Mouse (Mus musculus): Measurements from ENCODE around the gene Noxred1.
"Not testable (repeated sequence)": the region's sequence is repeated elsewhere in the genome, so short reads cannot be mapped to it uniquely, and the experiment has no call there.

Gene Noxred1

DNA sequence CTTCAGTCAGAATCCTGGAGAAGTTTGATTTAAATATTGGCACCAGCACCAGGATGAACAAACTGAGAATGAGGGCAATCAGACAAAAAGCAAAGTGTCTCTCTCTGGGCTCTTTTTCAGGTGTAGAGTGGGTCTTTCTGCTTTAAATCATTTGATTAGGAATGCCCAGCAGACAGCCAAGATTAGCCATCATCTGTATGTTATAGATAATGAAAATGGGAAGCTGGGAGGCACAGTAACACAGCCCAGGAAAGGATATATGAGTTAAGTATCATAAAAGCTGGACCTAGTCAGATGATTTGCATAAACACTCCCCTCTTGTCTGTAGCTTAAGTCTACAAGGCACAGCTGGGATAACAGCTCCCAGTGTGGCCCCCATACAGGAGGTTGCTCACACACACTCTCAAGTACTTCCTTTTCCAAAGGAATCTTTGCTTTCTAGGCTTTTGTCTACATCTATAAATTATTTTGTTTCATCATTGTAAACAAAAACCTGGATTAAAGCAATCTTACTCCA lies 8.1 kb downstream of the Noxred1 start:
- no peak for DNase-seq (ENCODE audit: extremely low read depth, low read depth, low spot score)

GRCm38 (mm10) chr12:87229633-87230032 lies 8.9 kb downstream of the Noxred1 start:
- no peak for DNase-seq (ENCODE audit: extremely low read depth, low read depth, low spot score)

DNA sequence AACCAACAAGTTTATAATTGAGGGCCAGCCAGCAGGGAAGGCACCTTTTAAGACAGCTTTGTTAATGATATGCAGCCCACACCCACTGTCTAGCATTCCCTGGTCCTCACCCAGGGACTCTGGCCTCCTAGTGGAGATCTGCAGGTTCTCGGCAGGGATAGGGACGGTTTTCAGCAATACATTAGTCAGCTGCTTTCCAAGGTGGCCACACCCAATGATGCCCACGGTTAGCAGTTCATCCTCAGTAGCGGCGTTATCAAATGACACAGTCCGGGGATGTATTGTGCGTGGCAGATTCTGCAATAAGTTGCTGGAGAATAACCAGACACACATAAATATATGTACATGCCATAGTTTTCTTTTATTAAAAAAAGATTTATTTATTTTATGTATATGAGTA lies 11.7 kb downstream of the Noxred1 start:
- no peak for DNase-seq (ENCODE audit: extremely low read depth, low read depth, low spot score)

- DNase-seq (ENCODE audit: extremely low read depth, low read depth, low spot score) = no peak
Measured at GRCm38 (mm10) chr12:87224950-87225349, 13.6 kb downstream of the Noxred1 start.

- DNase-seq (ENCODE audit: extremely low read depth, low read depth, low spot score) = no peak
Measured at GRCm38 (mm10) chr12:87219362-87219761, 19.2 kb downstream of the Noxred1 start.

GRCm38 (mm10) chr12:87217596-87217995 lies 20.9 kb downstream of the Noxred1 start:
- DNase-seq (ENCODE audit: extremely low read depth, low read depth, low spot score) = no peak

- no peak for DNase-seq (ENCODE audit: extremely low read depth, low read depth, low spot score)
Measured at GRCm38 (mm10) chr12:87216053-87216452, 22.5 kb downstream of the Noxred1 start.

DNA sequence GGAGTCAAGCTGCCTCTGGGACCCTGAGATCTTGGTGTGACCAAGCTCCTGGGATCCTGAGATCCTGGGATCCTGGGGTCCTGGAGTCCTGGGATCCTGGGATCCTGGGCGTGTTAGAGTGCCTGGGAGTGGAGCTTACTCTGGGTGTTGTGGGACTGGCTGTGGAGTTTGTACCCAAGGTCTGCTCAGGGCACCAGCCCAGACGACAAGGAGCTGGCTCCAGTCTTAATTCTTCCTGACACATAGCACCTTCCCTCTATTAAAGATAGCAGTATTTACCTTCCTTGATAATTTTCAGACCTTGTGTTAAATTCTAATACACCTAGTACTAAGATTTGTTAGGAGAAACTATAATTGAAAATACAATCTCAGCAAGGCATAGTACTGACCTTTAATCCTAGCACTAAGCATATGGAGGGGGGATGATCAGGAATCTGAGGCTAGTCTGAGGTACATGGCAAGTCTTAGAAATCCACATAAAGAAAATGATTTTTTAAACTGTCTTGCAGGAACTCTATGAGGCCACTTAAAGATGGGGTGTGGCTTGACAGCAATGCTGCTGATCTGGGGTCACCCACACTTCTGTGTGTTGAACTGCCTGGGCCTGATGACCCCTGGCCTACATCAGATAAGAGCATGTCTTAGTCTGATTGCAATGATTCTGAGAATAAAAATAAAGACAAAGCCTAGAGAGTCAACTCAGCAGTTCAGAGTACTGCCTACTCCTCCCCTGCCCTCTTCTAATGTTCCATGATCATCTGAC lies 25.5 kb downstream of the Noxred1 start:
- no peak for DNase-seq (ENCODE audit: extremely low read depth, low read depth, low spot score)

GRCm38 (mm10) chr12:87205789-87206188 lies 32.7 kb downstream of the Noxred1 start:
- DNase-seq (ENCODE audit: extremely low read depth, low read depth, low spot score) = not testable (repeated sequence)

GRCm38 (mm10) chr12:87201694-87202093 lies 36.8 kb downstream of the Noxred1 start:
- no peak for DNase-seq (ENCODE audit: extremely low read depth, low read depth, low spot score)

GRCm38 (mm10) chr12:87199973-87200586 lies 38.5 kb downstream of the Noxred1 start, which contains the start of gene Tmed8:
Gene Tmed8, minus strand, starts transcription at chr12:87200454.
- no peak for DNase-seq (ENCODE audit: extremely low read depth, low read depth, low spot score)

- no peak for DNase-seq (ENCODE audit: extremely low read depth, low read depth, low spot score)
Measured at GRCm38 (mm10) chr12:87199206-87199972, 39.1 kb downstream of the Noxred1 start, which contains the start of gene Samd15. Gene Samd15, plus strand, starts transcription at chr12:87199723.

DNA sequence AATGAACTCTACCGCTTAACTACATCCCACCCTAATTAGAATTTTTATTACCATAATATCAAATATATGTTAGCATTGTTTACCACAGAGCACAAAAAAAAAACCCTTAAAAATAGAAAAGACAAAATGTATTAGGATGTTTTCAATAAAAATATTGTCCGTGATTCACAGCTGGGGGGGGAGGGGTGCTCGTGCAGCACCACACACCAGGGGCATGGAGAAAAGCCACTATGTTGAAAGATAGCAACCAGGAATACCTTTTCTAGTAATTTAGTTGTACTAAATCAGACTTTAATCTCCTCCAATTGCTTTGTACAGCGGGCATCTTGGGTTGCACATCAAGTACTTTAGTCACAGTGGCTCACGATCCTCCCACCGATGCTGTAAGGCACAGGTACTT lies 39.7 kb downstream of the Noxred1 start:
- DNase-seq (ENCODE audit: extremely low read depth, low read depth, low spot score) = no peak

GRCm38 (mm10) chr12:87196310-87196709 lies 42.2 kb downstream of the Noxred1 start:
- DNase-seq (ENCODE audit: extremely low read depth, low read depth, low spot score) = no peak

DNA sequence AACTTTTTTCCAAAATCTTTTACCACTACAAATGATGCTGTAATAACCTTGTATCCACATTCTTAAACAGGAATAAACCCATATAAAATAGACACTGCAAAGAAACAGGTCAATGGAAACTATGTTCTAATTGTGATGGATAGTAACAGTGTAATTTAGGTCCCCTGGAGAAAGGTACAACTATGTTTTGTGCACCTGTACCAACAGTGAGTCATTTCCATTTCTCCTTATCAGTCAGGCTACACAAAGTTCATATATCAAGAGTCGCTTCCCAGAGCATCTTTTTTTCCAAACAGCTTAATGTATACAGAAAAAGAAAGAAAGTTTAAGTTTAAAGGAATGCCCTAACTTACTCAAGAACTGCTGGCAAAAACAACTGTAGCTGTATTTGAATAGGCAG lies 43.5 kb downstream of the Noxred1 start:
- DNase-seq (ENCODE audit: extremely low read depth, low read depth, low spot score) = no peak

GRCm38 (mm10) chr12:87193008-87193407 lies 45.5 kb downstream of the Noxred1 start:
- DNase-seq (ENCODE audit: extremely low read depth, low read depth, low spot score) = no peak

GRCm38 (mm10) chr12:87177631-87178030 lies 60.9 kb downstream of the Noxred1 start:
- no peak for DNase-seq (ENCODE audit: extremely low read depth, low read depth, low spot score)

DNA sequence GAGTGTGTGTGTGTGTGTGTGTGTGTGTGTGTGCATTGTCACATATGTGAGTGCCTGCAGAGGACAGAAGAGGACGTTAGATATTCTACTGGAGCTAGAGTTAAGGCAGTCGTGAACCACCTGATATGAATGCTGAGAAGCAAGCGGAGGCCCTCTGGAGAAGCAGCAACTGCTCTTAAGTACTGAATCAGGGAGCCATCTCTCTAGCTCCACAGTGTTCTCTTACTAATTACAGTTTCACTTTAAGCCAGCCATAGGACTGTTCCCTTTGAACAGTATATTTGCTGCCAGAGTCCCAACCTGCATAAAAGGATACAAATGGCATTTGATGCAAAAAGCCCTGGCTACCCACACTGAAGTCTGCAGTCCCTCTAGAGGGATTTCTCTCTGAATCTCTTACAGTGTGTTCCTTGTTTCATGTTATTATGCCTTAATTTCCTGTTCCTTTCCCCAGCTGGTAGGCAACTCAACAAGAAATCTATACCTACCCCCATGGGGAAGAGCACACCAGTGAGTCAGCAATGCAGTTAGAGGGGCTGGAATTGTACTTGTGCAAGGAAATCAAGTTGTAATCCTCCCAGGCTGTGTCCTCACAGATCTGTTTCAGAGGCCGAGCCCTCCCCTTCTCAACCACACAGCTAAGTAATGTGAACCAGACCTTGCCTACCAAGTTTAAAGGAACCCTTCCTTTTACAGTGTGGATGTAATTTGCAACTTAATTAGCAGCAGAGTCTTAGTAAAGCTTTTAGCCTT lies 63.2 kb downstream of the Noxred1 start:
- no peak for DNase-seq (ENCODE audit: extremely low read depth, low read depth, low spot score)
